Mouse (Mus musculus) heart, adult 2 months (tissue): ENCODE measurements around the gene Cep70. TPM values are rescaled to one million over a fixed set of nuclear protein-coding genes. Genes with fewer than 3 reads are reported as not detected.

Experiments
- DNase-seq, 2 experiments: peaks; one replicate each; pipeline ENCODE4 v3.0.0; 2021
- H3K27ac ChIP-seq: fragments of 200-600 bp; 2 replicates; pipeline ENCODE4 v1.8.1; 2022
- H3K27me3 ChIP-seq: fragments of 200-500 bp; 2 replicates; pipeline ENCODE4 v1.6.1; 2012; ENCODE audit warnings: mild to moderate bottlenecking, low read length, inconsistent platforms, mixed read lengths; ENCODE audit not compliant: control insufficient read depth, insufficient read depth
- H3K36me3 ChIP-seq: fragments of 200-500 bp; 2 replicates; pipeline ENCODE4 v1.6.1; 2012; ENCODE audit warnings: low read length, inconsistent platforms; ENCODE audit not compliant: control insufficient read depth, insufficient read depth
- H3K4me1 ChIP-seq: fragments of 200-500 bp; 2 replicates; pipeline ENCODE4 v1.6.1; 2011; ENCODE audit warnings: low read length; ENCODE audit not compliant: control insufficient read depth, insufficient read depth
- H3K4me3 ChIP-seq: fragments of 200-600 bp; 2 replicates; pipeline ENCODE4 v1.8.1; 2022
- H3K79me2 ChIP-seq: fragments of 200-500 bp; replicated peaks from 2 replicates; pipeline ENCODE4 v1.6.1; 2012; ENCODE audit warnings: mild to moderate bottlenecking, inconsistent platforms, low read length, moderate library complexity, mixed read lengths; ENCODE audit not compliant: control insufficient read depth, insufficient read depth
- H3K9ac ChIP-seq: fragments of 200-500 bp; 2 replicates; pipeline ENCODE4 v1.6.1; 2012; ENCODE audit warnings: low read depth, mild to moderate bottlenecking, control low read depth, inconsistent platforms, low read length, mixed read lengths
- CTCF ChIP-seq: fragments of 200-600 bp; IDR thresholded peaks from 2 replicates; pipeline ENCODE4 v1.8.1; 2022; ENCODE audit warnings: antibody characterized with exemption, mild to moderate bottlenecking, moderate library complexity
- EP300 ChIP-seq: fragments of 200-500 bp; IDR thresholded peaks from 2 replicates; pipeline ENCODE4 v1.6.1; 2011; ENCODE audit warnings: low read depth, low read length, control low read depth; ENCODE audit not compliant: insufficient read depth
- POLR2A ChIP-seq: fragments of 200-500 bp; IDR thresholded peaks from 2 replicates; pipeline ENCODE4 v1.6.1; 2011; ENCODE audit warnings: mild to moderate bottlenecking, low read depth, low read length, control low read depth; ENCODE audit not compliant: insufficient read depth
- WGBS: fragments of 180-500 bp; shearing (Covaris S2); methylation state at CpG from one replicate; pipeline ENCODE4 v1.1.7; 2018; 5-methylcytosine and 5-hydroxymethylcytosine counted together
- intact Hi-C: fragments of 180-260 bp; cut with DNase I; formaldehyde crosslinking; loops from one replicate; pipeline ENCODE4 v1.15.1; 2025
- polyA plus RNA-seq: library from polyadenylated mRNA; depleted of rRNA; stranded (reverse); fragments of >200 nt; gene quantifications from 2 replicates; pipeline ENCODE4 v1.2.3, GENCODE M21; 2012
- total RNA-seq, 2 experiments: library from RNA; stranded (reverse); gene quantifications; 2 replicates each; pipeline ENCODE4 v1.2.3; 2021

Cep70 gene
- total and polyA plus RNA-seq, 3 experiments, result 2.3 to 8.1 (median 5.5) TPM

DNA sequence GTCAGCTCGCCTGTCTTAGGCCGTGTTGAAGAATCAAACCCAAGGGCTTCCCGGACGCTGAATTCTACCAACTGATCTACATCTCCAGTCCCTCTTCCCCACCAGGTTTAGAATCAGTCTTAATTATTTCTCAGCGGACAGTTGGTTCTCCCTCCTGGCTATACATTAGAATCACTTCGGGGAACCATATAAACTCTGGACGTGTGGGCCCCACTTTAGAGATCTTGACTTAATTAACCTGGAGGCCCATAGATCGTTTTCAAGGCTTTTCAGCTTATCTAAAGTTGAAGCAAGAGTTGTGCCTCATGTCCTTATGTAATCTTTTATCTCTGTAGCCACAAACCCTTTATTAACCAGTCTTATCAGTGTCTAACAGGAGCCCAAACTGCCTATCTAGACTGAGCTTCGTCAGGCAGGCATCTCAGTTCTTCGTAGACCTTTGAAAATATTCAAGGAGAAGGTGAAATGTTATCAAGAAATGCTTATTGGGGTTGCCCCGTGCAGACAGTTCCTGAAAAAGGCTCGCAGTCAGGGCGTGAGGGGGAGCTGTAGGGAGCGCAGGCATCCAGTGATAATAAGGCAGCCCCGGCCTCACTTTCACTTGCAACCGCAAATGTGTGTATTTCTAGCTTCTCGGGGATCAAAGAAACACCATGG, 506 bp upstream of the Cep70 start:
- no peaks in the 10 kb centered on the region for H3K27me3 ChIP-seq

DNA sequence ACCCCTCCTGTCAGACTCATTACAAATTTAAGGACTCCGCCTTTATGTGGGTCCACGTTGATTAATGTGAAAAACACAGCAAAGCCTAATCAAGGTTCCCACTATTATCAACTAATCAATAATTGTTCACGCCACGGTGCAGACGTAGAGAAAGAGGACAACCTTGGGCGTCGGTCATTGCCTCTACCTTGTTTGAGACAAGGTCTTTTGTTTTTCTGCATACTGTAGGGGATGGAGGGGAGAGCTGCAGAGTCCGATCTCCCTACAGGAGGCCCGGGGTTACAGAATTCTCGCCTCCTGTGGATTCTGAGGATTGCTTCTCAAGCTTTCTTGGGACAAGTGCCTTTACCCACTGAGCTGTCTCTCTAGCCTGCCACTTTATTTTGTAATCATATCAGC, 727 bp downstream of the Cep70 start:
- DNase-seq, result no peak
- intact Hi-C loops, result loop anchor here (2.0 to 10.0 kb wide), 5 partner anchors 103 to 629 kb away; partner anchors contain the start of genes Dbr1, Mras and Pik3cb
- Histone ChIP-seq H3K27ac (peak overlapping the region; percentile 80), H3K4me1 (no peaks in the 10 kb centered on the region; the same call in 1 of the 2 replicates), H3K27me3 (no peaks in the 10 kb centered on the region), H3K79me2 (no peaks in the 10 kb centered on the region), H3K36me3 (no peaks in the 10 kb centered on the region), H3K4me3 (peak overlapping the region; percentile 73), H3K9ac (peak overlapping the region; percentile 71)
- WGBS, result 10% methylated on average over 10 of the region's 10 CpGs
- no peak for TF ChIP-seq POLR2A
- no peak for TF ChIP-seq CTCF
- TF ChIP-seq EP300, result no peak

More for the DNA sequence above, 506 bp upstream of the Cep70 start:
- H3K36me3 ChIP-seq, result no peaks in the 10 kb centered on the region
- TF ChIP-seq CTCF (no peak), EP300 (no peak), POLR2A (no peak; the same call in 1 of the 2 replicates)
- no peaks in the 10 kb centered on the region; the same call in 1 of the 2 replicates for H3K4me1 ChIP-seq
- peak overlapping the region; percentile 73 for H3K4me3 ChIP-seq
- no peak for DNase-seq
- H3K9ac ChIP-seq, result peak overlapping the region; percentile 59
- WGBS, result 5% methylated on average over 17 of the region's 17 CpGs
- H3K27ac ChIP-seq, result peak overlapping the region; percentile 80
- H3K79me2 ChIP-seq, result no peaks in the 10 kb centered on the region
- intact Hi-C loops, result loop anchor here (1.0 to 10.0 kb wide), 6 partner anchors 102 to 628 kb away; partner anchors contain the start of genes Dbr1, Mras and Pik3cb

- 69% methylated on average over 8 of the region's 8 CpGs for WGBS
- H3K4me3 ChIP-seq, result no peak overlapping the region
Observed at GRCm38 (mm10) chr9:99248304-99248703, 5.1 kb downstream of the Cep70 start.

GRCm38 (mm10) chr9:99248906-99249305, 5.7 kb downstream of the Cep70 start:
- Histone ChIP-seq H3K36me3 (no peaks in the 10 kb centered on the region), H3K79me2 (no peaks in the 10 kb centered on the region), H3K4me1 (no peaks in the 10 kb centered on the region), H3K4me3 (no peak overlapping the region), H3K9ac (no peak overlapping the region), H3K27ac (no peak overlapping the region), H3K27me3 (no peaks in the 10 kb centered on the region)
- no peak for DNase-seq
- no peak for TF ChIP-seq CTCF
- TF ChIP-seq EP300, result no peak
- TF ChIP-seq POLR2A, result no peak
- WGBS, result 95% methylated on average over 4 of the region's 4 CpGs
- intact Hi-C loops, result loop anchor here (10.0 kb wide), 2 partner anchors 326 to 634 kb away; partner anchors contain the start of gene Dbr1

More at GRCm38 (mm10) chr9:99248304-99248703, 5.1 kb downstream of the Cep70 start:
- intact Hi-C loops, result loop anchor here (10.0 kb wide), 2 partner anchors 326 to 634 kb away; partner anchors contain the start of gene Dbr1
- Histone ChIP-seq H3K4me1 (no peaks in the 10 kb centered on the region), H3K36me3 (no peaks in the 10 kb centered on the region), H3K27ac (no peak overlapping the region), H3K79me2 (no peaks in the 10 kb centered on the region), H3K27me3 (no peaks in the 10 kb centered on the region), H3K9ac (no peak overlapping the region)
- TF ChIP-seq EP300, result no peak
- TF ChIP-seq POLR2A, result no peak
- no peak for TF ChIP-seq CTCF
- no peak for DNase-seq

- H3K4me1 ChIP-seq, result no peaks in the 10 kb centered on the region
- no peak overlapping the region for H3K4me3 ChIP-seq
- no peaks in the 10 kb centered on the region for H3K27me3 ChIP-seq
- intact Hi-C loops, result no loop called here
- H3K79me2 ChIP-seq, result no peaks in the 10 kb centered on the region
- no peak overlapping the region for H3K9ac ChIP-seq
- no peak for TF ChIP-seq POLR2A
- no peak for TF ChIP-seq CTCF
- no peak for TF ChIP-seq EP300
- WGBS, result 91% methylated on average over 10 of the region's 10 CpGs
- no peak overlapping the region for H3K27ac ChIP-seq
- DNase-seq, result no peak
- no peaks in the 10 kb centered on the region for H3K36me3 ChIP-seq
Observed at GRCm38 (mm10) chr9:99253861-99254260, 10.7 kb downstream of the Cep70 start.

DNA sequence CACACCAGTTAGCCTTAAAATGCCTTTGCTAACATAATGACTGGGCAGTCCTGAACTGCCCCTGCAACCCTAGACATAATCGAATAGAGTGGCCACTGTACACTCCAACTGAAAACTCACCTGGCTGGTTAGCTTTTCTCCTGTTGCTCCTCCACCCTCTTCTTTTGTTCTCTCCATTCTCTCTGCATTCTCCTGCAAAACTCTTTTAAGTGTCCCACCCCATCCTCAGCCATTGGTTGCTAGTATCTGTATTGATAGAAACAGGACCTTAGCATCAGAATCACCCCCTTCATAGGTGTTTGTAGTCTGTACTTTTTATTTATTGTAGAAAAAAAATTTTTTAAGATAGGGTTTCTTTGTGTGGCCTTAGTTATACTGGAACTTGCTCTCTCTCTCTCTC, 13.0 kb downstream of the Cep70 start:
- H3K9ac ChIP-seq, result no peak overlapping the region
- no peak for TF ChIP-seq EP300
- no peak for TF ChIP-seq POLR2A
- TF ChIP-seq CTCF, result no peak
- no peak overlapping the region for H3K4me3 ChIP-seq
- intact Hi-C loops, result no loop called here
- no peak overlapping the region for H3K27ac ChIP-seq
- no peaks in the 10 kb centered on the region for H3K79me2 ChIP-seq
- no peaks in the 10 kb centered on the region for H3K4me1 ChIP-seq
- no peaks in the 10 kb centered on the region for H3K36me3 ChIP-seq
- H3K27me3 ChIP-seq, result no peaks in the 10 kb centered on the region
- 100% methylated on average over 1 of the region's 1 CpGs for WGBS
- DNase-seq, result no peak
